Mouse (Mus musculus): ENCODE data around the gene Acot11. TPM values are rescaled to one million over a fixed set of nuclear protein-coding genes. Genes with fewer than 3 reads are reported as not detected.

Gene Acot11
- total and polyA plus RNA-seq, 3 experiments = 21.2 to 84.2 (median 46.7) TPM

Other genes with a start within 250 kb of the Acot11 start
- gene Dhcr24, start 244.0 kb downstream of the Acot11 start, total RNA-seq (2021) = 100 to 1,000 TPM in 1 of 2 experiments, 10 to 100 TPM in 1; 86.6 to 366 TPM
- 253 and 508 TPM in 2 replicates for gene Dhcr24, start 244.0 kb downstream of the Acot11 start, polyA plus RNA-seq (2012; rRNA removed)
- gene Lexm, start 187.8 kb downstream of the Acot11 start, total RNA-seq (2021) = not detected
- not detected in 2 replicates for gene Lexm, start 187.8 kb downstream of the Acot11 start, polyA plus RNA-seq (2012; rRNA removed)
- under 1 TPM in 1 of 2 experiments, not detected in 1; 0.12 TPM for gene Ttc22, start 182.6 kb downstream of the Acot11 start, total RNA-seq (2021)
- 0.04 TPM in 1 of 2 replicates, not detected in the other for gene Ttc22, start 182.6 kb downstream of the Acot11 start, polyA plus RNA-seq (2012; rRNA removed)
- gene Pars2, start 153.9 kb downstream of the Acot11 start, total RNA-seq (2021) = 1 to 10 TPM; 3.6 to 8.9 TPM
- 5.2 and 10.3 TPM in 2 replicates for gene Pars2, start 153.9 kb downstream of the Acot11 start, polyA plus RNA-seq (2012; rRNA removed)
- gene Ttc4, start 126.1 kb downstream of the Acot11 start, total RNA-seq (2021) = 10 to 100 TPM; 21.2 to 27.5 TPM
- gene Ttc4, start 126.1 kb downstream of the Acot11 start, polyA plus RNA-seq (2012; rRNA removed) = 28.3 and 28.6 TPM in 2 replicates
- 1 to 10 TPM in 1 of 2 experiments, under 1 TPM in 1; 0.83 to 1.4 TPM for gene Mroh7, start 74.1 kb downstream of the Acot11 start, total RNA-seq (2021)
- gene Mroh7, start 74.1 kb downstream of the Acot11 start, polyA plus RNA-seq (2012; rRNA removed) = 3.1 and 5.1 TPM in 2 replicates
- gene Fam151a, start 71.1 kb downstream of the Acot11 start, total RNA-seq (2021) = under 1 TPM; 0.23 to 0.45 TPM
- gene Fam151a, start 71.1 kb downstream of the Acot11 start, polyA plus RNA-seq (2012; rRNA removed) = 0.18 TPM in 1 of 2 replicates, not detected in the other
- 10 to 100 TPM; 73.9 to 88.5 TPM for gene Ssbp3, start 105.7 kb upstream of the Acot11 start, total RNA-seq (2021)
- gene Ssbp3, start 105.7 kb upstream of the Acot11 start, polyA plus RNA-seq (2012; rRNA removed) = 54.3 and 85.0 TPM in 2 replicates

All from adrenal gland, adult 2 months (tissue).